Mouse (Mus musculus) heart, embryonic 16.5 days (tissue): ENCODE measurements around the gene Tmcc1. TPM values are rescaled to one million over a fixed set of nuclear protein-coding genes. Genes with fewer than 3 reads are reported as not detected.

Experiments
- ATAC-seq: fragments of 200-750 bp; cut with Nextera tagmentation; replicated peaks from 2 replicates; pipeline ENCODE4 v1.8.0; 2017; ENCODE audit warnings: moderate number of reproducible peaks; ENCODE audit not compliant: insufficient read depth, low FRiP score; ENCODE audit errors: extremely low read depth
- H3K27ac ChIP-seq: fragments of 300-500 bp; sonication (generic); 2 replicates; pipeline ENCODE4 v1.5.1; 2014; ENCODE audit warnings: mild to moderate bottlenecking, low read length, control low read depth, moderate library complexity
- H3K27me3 ChIP-seq: fragments of 300-500 bp; sonication (generic); 2 replicates; pipeline ENCODE4 v1.6.1; 2014; ENCODE audit warnings: low read length, mixed read lengths; ENCODE audit not compliant: control insufficient read depth, insufficient read depth
- H3K36me3 ChIP-seq: fragments of 300-500 bp; sonication (generic); 2 replicates; pipeline ENCODE4 v1.6.1; 2014; ENCODE audit not compliant: control insufficient read depth, insufficient read depth
- H3K4me1 ChIP-seq: fragments of 300-500 bp; sonication (generic); 2 replicates; pipeline ENCODE4 v1.6.1; 2014; ENCODE audit warnings: low read length, mixed read lengths; ENCODE audit not compliant: control insufficient read depth, insufficient read depth
- H3K4me2 ChIP-seq: fragments of 300-500 bp; sonication (generic); 2 replicates; pipeline ENCODE4 v1.6.1; 2014; ENCODE audit warnings: low read depth, mild to moderate bottlenecking, control low read depth, low read length
- H3K4me3 ChIP-seq: fragments of 300-500 bp; sonication (generic); 2 replicates; pipeline ENCODE4 v1.5.1; 2014; ENCODE audit warnings: mild to moderate bottlenecking, control low read depth, low read length
- H3K9ac ChIP-seq: fragments of 300-500 bp; sonication (generic); 2 replicates; pipeline ENCODE4 v1.6.1; 2014; ENCODE audit warnings: low read length, control low read depth
- H3K9me3 ChIP-seq: fragments of 300-500 bp; sonication (generic); replicated peaks from 2 replicates; pipeline ENCODE4 v1.6.1; 2016; ENCODE audit warnings: low read length; ENCODE audit not compliant: control insufficient read depth
- WGBS: fragments of 180-500 bp; shearing (Covaris S2); extraction: QIAGEN DNeasy Blood & Tissue Kit; methylation state at CpG from one replicate; pipeline ENCODE4 v1.1.7; 2014; 5-methylcytosine and 5-hydroxymethylcytosine counted together
- polyA plus RNA-seq: library from polyadenylated mRNA; unstranded; fragments of >200 nt; fragmentation: Nextera tagmentation; extraction: Ambion mirVana; gene quantifications from 2 replicates; pipeline ENCODE4 v1.2.1, GENCODE M21; 2015

The Tmcc1 gene
- polyA plus RNA-seq, 1 experiment from 2014 or later, result 13.3 TPM

DNA sequence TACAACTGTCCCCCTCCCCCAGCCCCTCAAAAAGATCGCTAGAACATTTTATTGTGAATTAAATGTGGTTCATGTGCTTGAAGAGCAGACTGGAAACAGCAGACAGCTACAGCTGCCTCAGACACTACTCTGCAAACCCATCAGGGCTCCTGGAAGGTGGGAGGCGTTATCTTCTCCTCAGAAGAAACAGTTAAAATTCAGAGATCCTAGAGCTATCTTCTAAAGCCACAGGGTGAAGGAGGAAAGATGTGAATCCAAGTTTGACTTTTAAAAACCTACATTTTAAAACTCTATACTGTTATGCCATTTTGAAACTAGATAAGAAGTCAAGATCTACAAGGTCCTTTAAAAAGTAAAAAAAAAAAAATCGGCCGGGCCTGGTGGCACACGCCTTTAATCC is 162.2 kb downstream of the Tmcc1 start:
- no peaks in the 10 kb centered on the region for H3K27me3 ChIP-seq
- H3K4me1 ChIP-seq, result no peaks in the 10 kb centered on the region
- 88% methylated on average over 5 of the region's 5 CpGs for WGBS
- H3K9me3 ChIP-seq, result no peaks in the 10 kb centered on the region
- H3K4me2 ChIP-seq, result no peak overlapping the region
- no peak overlapping the region for H3K9ac ChIP-seq
- no peak for ATAC-seq
- no peak overlapping the region for H3K4me3 ChIP-seq
- no peak overlapping the region for H3K27ac ChIP-seq
- no peaks in the 10 kb centered on the region for H3K36me3 ChIP-seq

DNA sequence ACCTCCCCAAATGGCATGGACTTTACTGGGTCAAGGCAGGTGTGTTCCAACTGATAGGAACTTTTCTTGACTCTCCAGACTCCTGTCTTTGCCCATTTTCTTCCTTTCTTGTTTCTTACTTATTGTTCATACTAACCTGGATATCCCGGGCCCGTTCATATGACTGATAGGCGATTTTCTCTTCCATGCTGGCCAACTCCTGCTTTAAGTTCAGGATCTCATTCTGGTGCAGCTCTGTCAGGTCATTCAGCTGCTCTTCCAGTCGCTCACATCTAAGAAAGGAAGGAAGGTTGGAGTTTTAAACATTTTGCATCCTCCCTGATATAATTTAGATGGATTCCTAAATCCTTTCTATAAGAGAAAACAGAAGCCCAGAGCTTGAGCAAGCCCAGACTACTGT is 168.6 kb downstream of the Tmcc1 start:
- 84% methylated on average over 4 of the region's 4 CpGs for WGBS
- Histone ChIP-seq H3K9me3 (peaks cover 9% of the 10 kb centered on the region), H3K4me3 (no peak overlapping the region), H3K4me1 (no peaks in the 10 kb centered on the region), H3K27ac (no peak overlapping the region), H3K9ac (no peak overlapping the region), H3K27me3 (no peaks in the 10 kb centered on the region), H3K4me2 (no peak overlapping the region), H3K36me3 (peaks cover 15% of the 10 kb centered on the region)
- ATAC-seq, result no peak

DNA sequence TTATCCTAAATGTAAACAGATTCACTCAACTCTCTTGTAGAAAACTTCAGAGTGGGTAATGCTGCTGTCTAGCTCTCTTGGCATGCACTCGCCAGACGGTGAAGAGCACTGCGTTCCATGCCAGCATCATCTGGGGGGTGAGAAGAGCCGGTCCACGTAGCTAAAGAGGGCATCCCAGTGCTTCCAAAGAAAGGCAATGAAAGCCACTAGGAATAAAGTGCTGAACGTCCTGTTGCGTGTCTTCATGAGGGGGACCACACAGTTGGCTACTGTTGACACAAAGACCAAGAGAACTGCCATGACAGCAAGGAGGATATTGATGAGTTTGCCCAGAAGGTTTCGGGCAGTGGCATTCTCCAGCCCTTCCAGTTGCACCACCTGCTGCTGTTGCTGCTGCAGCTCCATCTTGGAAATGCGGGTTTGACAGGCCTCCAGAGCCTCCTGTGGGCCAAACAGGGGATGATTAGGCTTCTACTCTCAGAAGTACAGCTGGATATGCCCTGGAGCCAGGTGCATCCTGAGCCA is 171.3 kb downstream of the Tmcc1 start:
- H3K27me3 ChIP-seq, result no peaks in the 10 kb centered on the region
- no peak overlapping the region for H3K9ac ChIP-seq
- H3K9me3 ChIP-seq, result peaks cover 9% of the 10 kb centered on the region
- H3K36me3 ChIP-seq, result peaks cover 15% of the 10 kb centered on the region
- no peak overlapping the region for H3K27ac ChIP-seq
- ATAC-seq, result no peak
- no peaks in the 10 kb centered on the region for H3K4me1 ChIP-seq
- no peak overlapping the region for H3K4me3 ChIP-seq
- no peak overlapping the region for H3K4me2 ChIP-seq
- 86% methylated on average over 9 of the region's 9 CpGs for WGBS

DNA sequence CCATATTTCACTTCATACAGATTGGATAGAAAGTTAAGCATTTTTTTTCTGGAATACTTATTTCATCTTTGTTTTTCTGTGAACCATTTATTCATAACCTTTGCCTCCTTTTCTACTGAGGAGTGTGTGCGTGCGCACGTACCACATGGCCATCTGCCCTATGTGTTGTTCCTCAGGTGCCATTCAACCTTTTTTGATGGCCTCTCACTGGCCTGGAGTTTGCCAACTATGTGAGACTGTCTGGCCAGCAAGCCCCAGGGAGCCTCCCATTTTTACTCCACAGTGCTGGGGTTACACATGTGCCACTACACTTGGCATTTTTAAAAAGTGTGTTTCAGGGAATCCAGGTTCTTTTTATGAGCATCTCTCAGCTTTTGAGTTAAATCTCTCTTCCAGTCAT is 177.4 kb downstream of the Tmcc1 start:
- no peak for ATAC-seq
- Histone ChIP-seq H3K36me3 (peaks cover 2% of the 10 kb centered on the region; the same call in 1 of the 2 replicates), H3K4me3 (no peak overlapping the region), H3K9ac (no peak overlapping the region), H3K27me3 (no peaks in the 10 kb centered on the region), H3K4me2 (no peak overlapping the region), H3K27ac (no peak overlapping the region), H3K9me3 (no peaks in the 10 kb centered on the region), H3K4me1 (no peaks in the 10 kb centered on the region)
- WGBS, result 98% methylated on average over 3 of the region's 3 CpGs

DNA sequence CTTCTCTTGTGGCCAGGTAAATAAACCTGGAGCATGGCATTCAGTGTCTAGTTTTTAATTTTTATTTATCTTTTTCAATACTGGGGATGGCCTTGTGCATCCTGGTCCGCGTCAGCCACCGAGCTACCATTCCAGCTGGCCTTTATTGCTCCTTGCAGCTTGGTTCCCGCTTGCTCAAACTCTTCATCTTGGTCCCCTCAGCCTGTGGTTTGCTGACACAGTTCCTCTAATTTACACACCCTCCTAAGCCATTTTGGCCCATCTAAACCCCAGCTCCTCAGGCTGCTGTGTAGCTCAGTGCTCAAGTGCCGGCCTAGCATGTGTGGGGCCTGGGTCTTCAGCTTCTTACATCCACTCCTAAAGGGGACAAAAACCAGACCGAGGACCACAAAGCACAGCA is 179.2 kb downstream of the Tmcc1 start:
- Histone ChIP-seq H3K9ac (no peak overlapping the region), H3K36me3 (no peaks in the 10 kb centered on the region), H3K4me1 (no peaks in the 10 kb centered on the region), H3K9me3 (no peaks in the 10 kb centered on the region), H3K4me3 (no peak overlapping the region), H3K27ac (no peak overlapping the region), H3K4me2 (no peak overlapping the region), H3K27me3 (no peaks in the 10 kb centered on the region)
- ATAC-seq, result no peak
- 81% methylated on average over 6 of the region's 6 CpGs for WGBS

DNA sequence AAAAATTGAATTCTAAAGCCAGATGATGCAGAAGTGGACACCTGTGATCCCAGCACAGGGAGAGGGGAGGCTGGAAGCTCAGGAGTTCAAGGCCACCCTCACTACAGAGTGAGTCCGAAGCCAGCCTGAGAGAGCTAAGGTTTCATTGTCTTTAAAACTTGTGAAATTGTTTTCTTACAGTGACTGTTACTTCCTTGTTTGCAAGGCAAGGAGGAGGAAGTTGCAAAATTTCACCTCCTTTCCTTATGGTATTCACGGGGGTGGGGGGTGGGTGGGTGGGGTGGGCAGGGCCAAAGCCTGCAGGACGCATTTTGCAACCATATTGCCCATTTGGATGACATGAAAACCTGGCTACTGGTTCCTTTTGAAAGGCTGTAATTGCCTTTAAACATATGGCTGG is 179.6 kb downstream of the Tmcc1 start:
- H3K9me3 ChIP-seq, result no peaks in the 10 kb centered on the region
- no peak overlapping the region for H3K4me2 ChIP-seq
- H3K4me1 ChIP-seq, result no peaks in the 10 kb centered on the region
- H3K36me3 ChIP-seq, result no peaks in the 10 kb centered on the region
- H3K27ac ChIP-seq, result no peak overlapping the region
- no peaks in the 10 kb centered on the region for H3K27me3 ChIP-seq
- no peak overlapping the region for H3K9ac ChIP-seq
- no peak overlapping the region for H3K4me3 ChIP-seq
- WGBS, result 58% methylated on average over 3 of the region's 3 CpGs
- no peak for ATAC-seq

DNA sequence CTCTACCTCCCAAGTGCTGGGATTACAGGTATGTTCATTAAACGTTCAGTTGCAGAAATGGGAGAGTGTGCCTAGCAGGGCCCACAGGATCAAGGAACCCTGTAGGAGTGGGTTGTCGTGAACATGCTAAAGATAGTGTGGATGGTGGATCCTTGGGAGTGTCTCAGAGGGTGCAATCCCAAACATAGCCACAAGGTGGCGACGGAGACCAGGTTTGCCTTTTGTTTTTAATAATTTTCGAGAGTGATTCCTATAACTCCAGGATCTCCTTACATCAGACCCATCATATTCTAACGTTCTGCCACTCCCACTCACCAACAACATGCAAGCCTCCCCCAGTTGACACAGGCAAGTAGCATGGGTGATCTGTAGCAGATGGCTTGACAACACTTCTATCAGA is 182.7 kb downstream of the Tmcc1 start:
- H3K4me1 ChIP-seq, result peaks cover 2% of the 10 kb centered on the region; the same call in 1 of the 2 replicates
- no peak overlapping the region for H3K27ac ChIP-seq
- no peak for ATAC-seq
- no peak overlapping the region for H3K9ac ChIP-seq
- H3K4me2 ChIP-seq, result no peak overlapping the region
- H3K4me3 ChIP-seq, result no peak overlapping the region
- under 1% methylated on average over 6 of the region's 6 CpGs for WGBS
- H3K36me3 ChIP-seq, result no peaks in the 10 kb centered on the region
- peaks cover 2% of the 10 kb centered on the region; the same call in 1 of the 2 replicates for H3K27me3 ChIP-seq
- no peaks in the 10 kb centered on the region for H3K9me3 ChIP-seq

DNA sequence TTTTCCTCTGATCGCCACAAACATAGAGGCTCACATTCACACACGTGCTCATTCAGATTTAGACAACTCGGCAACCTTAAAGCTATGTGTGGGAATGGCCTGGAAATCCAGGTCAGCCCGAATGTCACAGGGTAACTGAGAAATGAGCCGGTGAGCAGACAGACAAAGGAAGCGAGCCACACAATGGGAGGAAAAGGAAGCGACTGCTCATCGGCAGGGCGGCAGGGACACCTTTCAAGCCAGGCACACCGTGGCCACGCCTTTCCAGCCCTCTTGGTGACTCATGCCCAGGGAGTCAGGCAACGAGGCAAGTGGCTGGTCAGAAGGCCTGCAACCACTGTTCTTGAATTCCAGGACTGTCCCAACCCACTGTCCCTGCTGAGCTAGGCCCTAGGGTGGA is 183.9 kb downstream of the Tmcc1 start:
- Histone ChIP-seq H3K4me2 (no peak overlapping the region), H3K4me3 (no peak overlapping the region), H3K9me3 (no peaks in the 10 kb centered on the region), H3K36me3 (no peaks in the 10 kb centered on the region), H3K27ac (no peak overlapping the region), H3K4me1 (peaks cover 8% of the 10 kb centered on the region), H3K9ac (no peak overlapping the region), H3K27me3 (peaks cover 2% of the 10 kb centered on the region; the same call in 1 of the 2 replicates)
- WGBS, result 52% methylated on average over 12 of the region's 12 CpGs
- ATAC-seq, result no peak

DNA sequence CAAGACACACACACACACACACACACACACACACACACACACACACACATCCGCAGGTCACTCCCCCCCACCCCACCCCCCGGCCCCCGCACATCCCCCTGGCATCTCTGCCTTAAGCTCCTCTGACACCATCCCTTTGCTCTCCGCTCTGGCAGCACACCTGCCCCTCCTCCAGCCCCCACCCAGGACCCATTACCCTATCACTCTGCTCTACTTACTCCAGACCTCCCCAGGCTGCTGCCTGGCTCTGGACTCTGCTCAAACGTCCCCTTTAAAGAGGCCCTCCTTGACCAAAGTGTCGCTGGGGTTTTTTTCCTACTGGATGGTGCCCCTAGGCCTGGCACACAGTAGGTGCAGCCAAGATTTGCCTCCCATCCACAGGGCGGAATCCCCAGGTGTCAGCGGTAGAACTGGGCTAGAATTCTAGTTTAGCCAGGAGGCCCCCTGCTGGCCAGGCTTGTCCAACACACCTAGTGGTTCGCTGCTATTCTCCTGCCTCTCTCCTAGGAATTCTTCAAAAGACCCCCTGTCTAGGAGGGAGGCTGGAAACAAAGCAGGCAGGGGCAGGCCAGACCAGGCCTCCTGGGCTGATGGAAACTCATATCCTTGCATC is 185.6 kb downstream of the Tmcc1 start:
- WGBS, result 14% methylated on average over 9 of the region's 9 CpGs
- H3K9ac ChIP-seq, result 0 out of 2 replicates have a peak overlapping the region, but pooled peaks have one; percentile 2
- no peaks in the 10 kb centered on the region for H3K9me3 ChIP-seq
- H3K4me3 ChIP-seq, result no peak overlapping the region
- H3K27ac ChIP-seq, result peak overlapping the region; percentile 54; the same call in 1 of the 2 replicates
- ATAC-seq, result no peak
- peak overlapping the region; percentile 11 for H3K4me2 ChIP-seq
- no peaks in the 10 kb centered on the region for H3K36me3 ChIP-seq
- H3K4me1 ChIP-seq, result peaks cover 20% of the 10 kb centered on the region
- H3K27me3 ChIP-seq, result peaks cover 2% of the 10 kb centered on the region; the same call in 1 of the 2 replicates
